Mouse (Mus musculus) neural tube, embryonic 12.5 days (tissue): ENCODE data around the gene Ccdc34. TPM values are rescaled to one million over a fixed set of nuclear protein-coding genes. Genes with fewer than 3 reads are reported as not detected.

Experiments
- ATAC-seq: fragments of 200-750 bp; cut with Nextera tagmentation; 2 replicates; pipeline ENCODE4 v1.8.0; 2017; ENCODE audit warnings: low read depth, mild to moderate bottlenecking, moderate TSS enrichment, moderate library complexity; ENCODE audit not compliant: low FRiP score
- H3K27ac ChIP-seq: fragments of 300-500 bp; sonication (generic); 2 replicates; pipeline ENCODE4 v1.5.1; 2016
- H3K27me3 ChIP-seq: fragments of 300-500 bp; sonication (generic); replicated peaks from 2 replicates; pipeline ENCODE4 v1.6.1; 2016; ENCODE audit warnings: mild to moderate bottlenecking
- H3K36me3 ChIP-seq: fragments of 300-500 bp; sonication (generic); 2 replicates; pipeline ENCODE4 v1.6.1; 2016; ENCODE audit warnings: mild to moderate bottlenecking
- H3K4me1 ChIP-seq: fragments of 300-500 bp; sonication (generic); 2 replicates; pipeline ENCODE4 v1.6.1; 2016
- H3K4me2 ChIP-seq: fragments of 300-500 bp; sonication (generic); replicated peaks from 2 replicates; pipeline ENCODE4 v1.6.1; 2016; ENCODE audit warnings: mild to moderate bottlenecking
- H3K4me3 ChIP-seq: fragments of 300-500 bp; sonication (generic); 2 replicates; pipeline ENCODE4 v1.5.1; 2016
- H3K9ac ChIP-seq: fragments of 300-500 bp; sonication (generic); 2 replicates; pipeline ENCODE4 v1.6.1; 2016; ENCODE audit warnings: mild to moderate bottlenecking
- H3K9me3 ChIP-seq: fragments of 300-500 bp; sonication (generic); 2 replicates; pipeline ENCODE4 v1.6.1; 2016; ENCODE audit warnings: mild to moderate bottlenecking
- WGBS: fragments of 180-500 bp; shearing (Covaris S2); methylation state at CpG from one replicate; pipeline ENCODE4 v1.1.7; 2016; 5-methylcytosine and 5-hydroxymethylcytosine counted together
- polyA plus RNA-seq: library from polyadenylated mRNA; unstranded; fragments of >200 nt; fragmentation: Nextera tagmentation; extraction: Ambion mirVana; gene quantifications from 2 replicates; pipeline ENCODE4 v1.2.1, GENCODE M21; 2016

Gene Ccdc34
- polyA plus RNA-seq, 1 experiment from 2014 or later = 51.3 TPM

- WGBS = 61% methylated on average over 9 of the region's 9 CpGs
Observed at GRCm38 (mm10) chr2:109985560-109985959, 32.1 kb upstream of the Ccdc34 start.

GRCm38 (mm10) chr2:109986036-109986785, 31.4 kb upstream of the Ccdc34 start:
- ATAC-seq = no peak
- 60% methylated on average over 11 of the region's 11 CpGs for WGBS
- Histone ChIP-seq H3K27me3 (no peaks in the 10 kb centered on the region), H3K4me2 (no peak overlapping the region), H3K9me3 (no peaks in the 10 kb centered on the region), H3K27ac (no peak overlapping the region), H3K4me1 (peaks cover 45% of the 10 kb centered on the region), H3K9ac (no peak overlapping the region), H3K4me3 (no peak overlapping the region), H3K36me3 (no peaks in the 10 kb centered on the region)

More at GRCm38 (mm10) chr2:109985560-109985959, 32.1 kb upstream of the Ccdc34 start:
- no peak overlapping the region for H3K27ac ChIP-seq
- no peaks in the 10 kb centered on the region for H3K9me3 ChIP-seq
- no peaks in the 10 kb centered on the region for H3K27me3 ChIP-seq
- H3K36me3 ChIP-seq = no peaks in the 10 kb centered on the region
- H3K4me3 ChIP-seq = no peak overlapping the region
- no peak for ATAC-seq
- no peak overlapping the region for H3K4me2 ChIP-seq
- no peak overlapping the region for H3K9ac ChIP-seq
- peaks cover 39% of the 10 kb centered on the region for H3K4me1 ChIP-seq

- Histone ChIP-seq H3K36me3 (no peaks in the 10 kb centered on the region), H3K9me3 (no peaks in the 10 kb centered on the region), H3K4me2 (no peak overlapping the region), H3K9ac (no peak overlapping the region), H3K27ac (no peak overlapping the region), H3K4me3 (no peak overlapping the region), H3K4me1 (peaks cover 51% of the 10 kb centered on the region), H3K27me3 (no peaks in the 10 kb centered on the region)
- 52% methylated on average over 5 of the region's 5 CpGs for WGBS
- no peak for ATAC-seq
Observed at GRCm38 (mm10) chr2:109987946-109988345, 29.7 kb upstream of the Ccdc34 start.

- Histone ChIP-seq H3K9me3 (no peaks in the 10 kb centered on the region), H3K4me2 (peak overlapping the region; percentile 20; the same call in 1 of the 2 replicates), H3K4me1 (peaks cover 54% of the 10 kb centered on the region), H3K4me3 (no peak overlapping the region), H3K9ac (no peak overlapping the region), H3K27ac (no peak overlapping the region), H3K27me3 (no peaks in the 10 kb centered on the region), H3K36me3 (no peaks in the 10 kb centered on the region)
- 2% methylated on average over 3 of the region's 3 CpGs for WGBS
- peak; percentile 85 for ATAC-seq
Observed at GRCm38 (mm10) chr2:109989196-109989595, 28.4 kb upstream of the Ccdc34 start.

DNA sequence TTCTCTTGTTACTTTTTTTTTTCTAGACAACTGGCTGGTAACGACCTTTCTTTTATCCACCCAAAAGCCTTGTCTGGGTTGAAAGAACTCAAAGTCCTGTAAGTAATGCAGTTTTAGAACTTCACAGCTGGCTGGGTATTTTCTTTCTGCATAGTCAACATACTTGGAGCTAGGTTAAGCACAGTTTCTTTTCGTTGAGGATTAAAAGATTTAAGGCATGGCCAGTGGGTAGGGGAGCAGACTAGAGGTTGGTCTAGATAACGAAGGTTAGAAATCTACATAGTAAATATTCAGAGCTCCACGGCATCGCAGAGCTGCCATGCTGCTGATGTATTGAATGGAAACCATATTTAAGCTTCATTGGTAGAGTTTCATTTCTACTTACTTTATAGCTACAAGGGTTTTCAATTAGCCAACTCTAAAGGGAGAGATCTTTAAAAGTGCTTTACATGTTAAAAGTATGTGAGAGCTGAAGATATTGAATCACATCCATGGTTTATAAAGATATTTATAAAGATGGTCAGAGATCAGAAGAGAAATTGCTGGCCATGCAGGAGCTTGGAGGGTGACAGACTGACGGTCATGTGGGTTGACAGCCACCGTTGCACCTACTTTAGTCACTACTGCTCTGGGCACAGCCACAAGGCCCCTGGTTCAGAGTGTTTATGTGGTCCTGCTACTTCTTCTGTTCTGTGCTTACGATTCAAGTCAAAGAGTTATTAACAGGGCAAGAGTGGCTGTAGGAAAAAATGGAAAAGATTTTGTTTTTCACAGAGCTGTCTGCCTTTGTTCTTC, 27.7 kb upstream of the Ccdc34 start:
- Histone ChIP-seq H3K27ac (peak overlapping the region; percentile 32; the same call in 1 of the 2 replicates), H3K4me3 (no peak overlapping the region), H3K36me3 (no peaks in the 10 kb centered on the region), H3K27me3 (no peaks in the 10 kb centered on the region), H3K9me3 (no peaks in the 10 kb centered on the region), H3K4me1 (peaks cover 58% of the 10 kb centered on the region), H3K9ac (no peak overlapping the region), H3K4me2 (no peak overlapping the region; the same call in 1 of the 2 replicates)
- WGBS = 31% methylated on average over 8 of the region's 8 CpGs
- ATAC-seq = no peak

DNA sequence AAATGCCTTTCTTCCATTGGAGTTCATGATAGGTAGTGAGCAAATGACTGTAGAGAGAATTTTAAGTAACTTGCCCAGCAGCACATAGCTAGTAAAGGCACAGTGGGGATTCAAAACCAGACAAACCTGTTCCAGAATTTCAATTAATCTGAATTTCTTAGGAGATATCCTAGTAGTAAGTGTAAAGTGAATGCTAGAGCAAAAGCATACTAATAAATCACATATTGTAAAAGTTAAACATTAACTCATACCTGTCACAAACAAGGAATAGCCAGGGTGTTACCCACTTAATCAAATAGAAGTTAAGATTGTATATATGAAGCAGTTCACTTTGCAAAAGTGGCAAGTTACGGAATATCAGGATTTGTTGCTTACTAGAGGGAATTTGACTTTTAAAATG, 25.9 kb upstream of the Ccdc34 start:
- H3K4me1 ChIP-seq = peaks cover 46% of the 10 kb centered on the region
- no peaks in the 10 kb centered on the region for H3K36me3 ChIP-seq
- H3K4me2 ChIP-seq = no peak overlapping the region
- H3K9ac ChIP-seq = no peak overlapping the region
- H3K9me3 ChIP-seq = no peaks in the 10 kb centered on the region
- no peaks in the 10 kb centered on the region for H3K27me3 ChIP-seq
- H3K4me3 ChIP-seq = no peak overlapping the region
- no peak for ATAC-seq
- WGBS = 77% methylated on average over 1 of the region's 1 CpGs
- H3K27ac ChIP-seq = no peak overlapping the region

DNA sequence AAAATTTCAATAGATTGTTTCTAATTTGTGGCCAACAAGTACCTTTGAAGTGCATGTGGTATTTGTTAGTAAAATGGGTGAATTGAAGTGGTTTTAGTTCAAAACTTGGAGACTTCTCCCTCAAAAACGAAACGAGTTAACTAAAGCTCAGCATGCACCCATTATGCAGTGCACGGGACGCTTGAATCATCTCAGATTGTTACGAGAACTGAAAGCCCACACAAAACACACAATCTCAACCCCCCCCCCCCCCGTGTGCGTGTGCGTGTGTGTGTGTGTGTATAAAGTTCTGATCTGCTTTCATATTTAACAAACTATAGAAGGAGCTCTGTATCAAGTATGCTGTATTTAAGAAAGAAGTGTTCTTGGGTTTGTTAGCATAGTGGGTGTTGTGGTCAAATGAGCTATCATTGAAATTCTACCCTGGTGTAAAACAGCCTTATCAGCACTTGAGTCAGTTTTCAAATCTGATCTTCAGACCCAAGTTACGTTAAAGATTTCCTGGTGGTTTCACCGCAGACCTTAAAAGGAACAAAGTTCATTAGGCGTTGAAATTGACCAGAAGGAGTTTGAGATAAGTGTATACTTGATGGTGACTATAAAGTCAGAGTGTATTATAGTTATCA, 25.1 kb upstream of the Ccdc34 start:
- Histone ChIP-seq H3K4me3 (no peak overlapping the region), H3K27me3 (no peaks in the 10 kb centered on the region), H3K9me3 (no peaks in the 10 kb centered on the region), H3K4me2 (0 out of 2 replicates have a peak overlapping the region, but pooled peaks have one; percentile 20), H3K9ac (no peak overlapping the region), H3K36me3 (no peaks in the 10 kb centered on the region), H3K27ac (no peak overlapping the region), H3K4me1 (peaks cover 39% of the 10 kb centered on the region)
- 39% methylated on average over 11 of the region's 11 CpGs for WGBS
- ATAC-seq = no peak

DNA sequence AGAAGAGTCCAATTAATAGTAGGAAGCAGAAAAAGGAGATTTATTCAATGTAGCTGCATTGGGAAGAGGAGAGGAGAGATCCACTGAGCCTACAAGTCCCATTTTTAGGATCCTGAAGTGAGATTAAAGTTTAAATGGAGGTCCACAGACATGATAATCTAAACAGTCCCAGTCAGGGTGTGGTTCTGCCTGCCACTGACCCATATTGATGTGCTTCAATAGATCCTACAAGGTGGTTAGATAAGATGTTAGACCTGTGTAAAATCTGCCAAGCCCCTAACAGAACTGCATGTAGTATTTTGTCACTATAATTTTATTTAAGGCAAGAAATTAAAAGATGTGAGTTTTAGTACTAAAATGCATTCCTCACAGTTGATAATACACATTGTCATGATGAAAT, 24.2 kb upstream of the Ccdc34 start:
- H3K27me3 ChIP-seq = no peaks in the 10 kb centered on the region
- no peaks in the 10 kb centered on the region for H3K36me3 ChIP-seq
- no peak overlapping the region for H3K4me3 ChIP-seq
- no peak overlapping the region for H3K9ac ChIP-seq
- no peaks in the 10 kb centered on the region for H3K9me3 ChIP-seq
- H3K4me2 ChIP-seq = no peak overlapping the region
- no peak for ATAC-seq
- peaks cover 31% of the 10 kb centered on the region for H3K4me1 ChIP-seq
- no peak overlapping the region for H3K27ac ChIP-seq

DNA sequence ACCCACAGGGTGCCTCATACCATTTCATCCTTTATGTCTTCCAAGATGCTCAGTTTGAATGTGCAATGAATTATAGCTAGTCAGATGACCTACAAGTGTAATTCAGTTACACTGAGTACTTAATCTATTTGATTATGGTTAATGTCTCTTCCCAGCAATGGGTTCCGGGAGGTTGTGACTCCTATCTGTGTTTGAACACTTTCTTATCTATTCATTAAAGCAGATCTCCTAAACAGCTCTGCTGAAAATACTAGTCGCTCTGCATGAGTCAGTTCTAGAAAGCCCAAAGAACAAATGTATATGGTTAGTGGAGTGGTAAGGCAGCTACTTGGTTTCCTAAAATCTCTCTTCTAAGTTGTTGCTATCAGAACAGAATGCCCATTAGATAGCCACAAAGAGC, 22.6 kb upstream of the Ccdc34 start:
- Histone ChIP-seq H3K27me3 (no peaks in the 10 kb centered on the region), H3K9me3 (no peaks in the 10 kb centered on the region), H3K4me3 (no peak overlapping the region), H3K27ac (no peak overlapping the region), H3K9ac (no peak overlapping the region), H3K4me2 (no peak overlapping the region), H3K4me1 (peaks cover 25% of the 10 kb centered on the region), H3K36me3 (no peaks in the 10 kb centered on the region)
- ATAC-seq = no peak
- WGBS = 47% methylated on average over 2 of the region's 2 CpGs

- Histone ChIP-seq H3K4me3 (no peak overlapping the region), H3K36me3 (no peaks in the 10 kb centered on the region), H3K27me3 (no peaks in the 10 kb centered on the region), H3K27ac (no peak overlapping the region), H3K4me1 (peaks cover 12% of the 10 kb centered on the region), H3K9ac (no peak overlapping the region), H3K9me3 (no peaks in the 10 kb centered on the region), H3K4me2 (no peak overlapping the region)
- ATAC-seq = no peak
- WGBS = 48% methylated on average over 12 of the region's 12 CpGs
Observed at GRCm38 (mm10) chr2:109996411-109996810, 21.2 kb upstream of the Ccdc34 start.

DNA sequence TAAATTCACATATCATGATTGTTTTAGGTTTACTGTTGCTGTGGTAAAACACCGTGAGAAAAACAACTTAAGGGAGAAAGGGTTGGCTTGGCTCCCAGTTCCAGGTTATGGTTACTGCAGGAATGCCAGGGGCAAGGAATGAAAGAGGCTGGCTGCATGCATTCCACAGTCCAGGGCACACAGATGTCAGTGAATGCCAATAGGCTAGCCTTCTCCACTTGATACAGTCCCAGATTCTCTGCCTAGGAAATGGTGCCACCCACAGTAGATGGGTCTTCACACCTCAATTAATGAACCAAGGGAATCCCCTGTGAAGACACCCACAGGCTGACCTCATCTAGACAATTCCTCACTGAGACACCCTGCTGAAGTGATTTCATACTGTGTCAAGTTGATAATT, 12.9 kb upstream of the Ccdc34 start:
- Histone ChIP-seq H3K4me2 (no peak overlapping the region), H3K27ac (no peak overlapping the region), H3K9ac (no peak overlapping the region), H3K27me3 (no peaks in the 10 kb centered on the region), H3K36me3 (peaks cover 25% of the 10 kb centered on the region), H3K9me3 (no peaks in the 10 kb centered on the region), H3K4me3 (no peak overlapping the region), H3K4me1 (no peaks in the 10 kb centered on the region)
- WGBS = 73% methylated on average over 1 of the region's 1 CpGs
- no peak for ATAC-seq

- ATAC-seq = no peak
- no peaks in the 10 kb centered on the region for H3K9me3 ChIP-seq
- H3K9ac ChIP-seq = no peak overlapping the region
- peaks cover 25% of the 10 kb centered on the region for H3K36me3 ChIP-seq
- no peak overlapping the region for H3K27ac ChIP-seq
- H3K4me2 ChIP-seq = no peak overlapping the region
- 90% methylated on average over 3 of the region's 3 CpGs for whole genome bisulfite sequencing
- no peak overlapping the region for H3K4me3 ChIP-seq
- no peaks in the 10 kb centered on the region for H3K27me3 ChIP-seq
- no peaks in the 10 kb centered on the region for H3K4me1 ChIP-seq
Observed at GRCm38 (mm10) chr2:110005164-110005563, 12.5 kb upstream of the Ccdc34 start.
